Mouse (Mus musculus): ENCODE measurements around the gene Tmem213. TPM values are rescaled to one million over a fixed set of nuclear protein-coding genes. Genes with fewer than 3 reads are reported as not detected.
A peak's percentile ranks its signal among the peaks of the same experiment; 100 is the strongest.

Gene Tmem213
- polyA plus RNA-seq, 1 experiment from 2014 or later: not detected

- Histone ChIP-seq H3K27ac (ENCODE audit: low read depth, low read length) (no peak overlapping the region), H3K27me3 (replicated peaks; ENCODE audit: control insufficient read depth, insufficient read depth, low read length) (no peaks in the 10 kb centered on the region), H3K9ac (ENCODE audit: low read depth, low read length) (no peak overlapping the region), H3K36me3 (ENCODE audit: control insufficient read depth, insufficient read depth) (no peaks in the 10 kb centered on the region), H3K9me3 (ENCODE audit: control insufficient read depth) (no peaks in the 10 kb centered on the region), H3K4me2 (replicated peaks; ENCODE audit: low read depth) (no peak overlapping the region), H3K4me3 (ENCODE audit: low read depth, low read length) (no peak overlapping the region), H3K4me1 (replicated peaks; ENCODE audit: control insufficient read depth, insufficient read depth, low read length) (no peaks in the 10 kb centered on the region; the same call in 1 of the 2 replicates)
- ATAC-seq: no peak
- WGBS: 81% methylated on average over 5 of the region's 5 CpGs
- TF ChIP-seq CTCF (IDR thresholded peaks at IDR 0.05; ENCODE audit: low read depth): no peak
Observed at GRCm38 (mm10) chr6:38121843-38122242, 12.8 kb downstream of the Tmem213 start.

DNA sequence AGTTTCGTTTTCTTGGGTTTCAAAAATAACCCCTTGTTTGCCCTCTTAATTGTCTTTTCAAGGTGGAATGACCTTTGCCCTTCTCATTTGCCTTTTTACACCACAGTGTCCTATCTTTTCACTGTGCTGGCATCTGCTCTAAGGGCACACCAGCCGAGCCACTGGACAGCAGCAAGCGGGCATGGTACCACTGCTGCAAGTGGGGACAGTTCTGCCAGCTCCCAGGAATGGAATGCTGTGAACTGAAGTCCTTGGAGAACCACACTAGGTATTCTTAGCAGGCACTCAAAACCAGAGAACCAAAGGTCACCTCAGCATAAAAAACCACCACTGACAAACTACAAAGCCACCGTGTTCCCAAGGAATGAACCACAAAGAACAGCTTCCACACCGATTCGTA is 13.7 kb downstream of the Tmem213 start:
- Histone ChIP-seq H3K4me3 (ENCODE audit: low read depth, low read length) (no peak overlapping the region), H3K4me1 (replicated peaks; ENCODE audit: control insufficient read depth, insufficient read depth, low read length) (no peaks in the 10 kb centered on the region; the same call in 1 of the 2 replicates), H3K27ac (ENCODE audit: low read depth, low read length) (no peak overlapping the region), H3K27me3 (replicated peaks; ENCODE audit: control insufficient read depth, insufficient read depth, low read length) (no peaks in the 10 kb centered on the region), H3K9me3 (ENCODE audit: control insufficient read depth) (no peaks in the 10 kb centered on the region), H3K9ac (ENCODE audit: low read depth, low read length) (no peak overlapping the region), H3K36me3 (ENCODE audit: control insufficient read depth, insufficient read depth) (no peaks in the 10 kb centered on the region), H3K4me2 (replicated peaks; ENCODE audit: low read depth) (peak overlapping the region; percentile 37)
- no peak for ATAC-seq
- TF ChIP-seq CTCF (IDR thresholded peaks at IDR 0.05; ENCODE audit: low read depth): no peak
- WGBS: 47% methylated on average over 6 of the region's 6 CpGs

DNA sequence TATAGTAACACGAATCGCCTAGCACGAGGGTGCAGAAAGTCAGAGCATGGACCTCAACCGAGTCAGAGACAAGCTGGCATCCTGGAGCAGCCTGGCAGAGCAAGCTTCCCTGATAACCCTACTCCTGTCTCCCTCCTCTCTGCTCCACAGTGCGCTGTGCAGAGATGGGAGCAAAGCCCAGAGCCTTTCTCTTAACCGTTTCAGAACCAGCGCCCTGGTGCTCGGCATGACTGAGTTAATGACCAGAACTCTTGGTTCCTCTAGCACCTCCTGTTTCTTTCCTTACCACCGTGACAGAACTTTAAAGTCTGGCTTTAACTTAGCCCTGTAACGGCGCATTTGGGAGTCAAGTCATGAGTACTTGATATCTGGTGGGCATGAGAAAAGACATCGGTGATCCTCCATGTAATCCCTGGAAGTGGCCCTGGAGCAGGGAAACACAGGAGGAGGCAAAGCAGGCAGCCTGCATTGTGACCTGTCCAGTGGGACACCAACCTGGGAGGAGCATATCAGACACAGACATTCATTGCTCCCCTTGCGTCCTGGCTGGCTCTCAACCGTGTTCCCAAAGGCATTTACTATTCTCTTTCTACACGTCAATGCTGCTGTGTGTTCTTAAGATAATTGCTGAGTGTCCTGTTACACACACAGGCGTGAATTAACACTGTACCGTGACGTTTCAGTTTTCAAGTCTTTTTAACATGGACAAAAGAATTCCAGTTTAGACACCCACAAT is 14.6 kb downstream of the Tmem213 start:
- no peak overlapping the region for H3K4me2 ChIP-seq (replicated peaks; ENCODE audit: low read depth)
- TF ChIP-seq CTCF (IDR thresholded peaks at IDR 0.05; ENCODE audit: low read depth): no peak
- H3K9ac ChIP-seq (ENCODE audit: low read depth, low read length): no peak overlapping the region
- no peaks in the 10 kb centered on the region for H3K9me3 ChIP-seq (ENCODE audit: control insufficient read depth)
- no peaks in the 10 kb centered on the region; the same call in 1 of the 2 replicates for H3K36me3 ChIP-seq (ENCODE audit: control insufficient read depth, insufficient read depth)
- no peak overlapping the region for H3K4me3 ChIP-seq (ENCODE audit: low read depth, low read length)
- WGBS: 79% methylated on average over 18 of the region's 18 CpGs
- no peak for ATAC-seq
- H3K4me1 ChIP-seq (replicated peaks; ENCODE audit: control insufficient read depth, insufficient read depth, low read length): no peaks in the 10 kb centered on the region; the same call in 1 of the 2 replicates
- H3K27me3 ChIP-seq (replicated peaks; ENCODE audit: control insufficient read depth, insufficient read depth, low read length): no peaks in the 10 kb centered on the region
- H3K27ac ChIP-seq (ENCODE audit: low read depth, low read length): no peak overlapping the region

GRCm38 (mm10) chr6:38124207-38124835 is 15.3 kb downstream of the Tmem213 start, which contains the start of gene Atp6v0a4:
Gene Atp6v0a4, minus strand, starts transcription at chr6:38124586.
- no peak within 1 kb of the TSS for H3K27ac ChIP-seq (ENCODE audit: low read depth, low read length)
- H3K4me2 ChIP-seq (replicated peaks; ENCODE audit: low read depth): no peak within 1 kb of the TSS
- no peaks in the 10 kb centered on the region for H3K9me3 ChIP-seq (ENCODE audit: control insufficient read depth)
- H3K4me1 ChIP-seq (replicated peaks; ENCODE audit: control insufficient read depth, insufficient read depth, low read length): no peaks in the 10 kb centered on the region; the same call in 1 of the 2 replicates
- 77% methylated on average over 7 of the region's 7 CpGs for WGBS
- no peak within 1 kb of the TSS for H3K9ac ChIP-seq (ENCODE audit: low read depth, low read length)
- H3K4me3 ChIP-seq (ENCODE audit: low read depth, low read length): no peak within 1 kb of the TSS
- no peaks in the 10 kb centered on the region for H3K27me3 ChIP-seq (replicated peaks; ENCODE audit: control insufficient read depth, insufficient read depth, low read length)
- no peak for TF ChIP-seq CTCF (IDR thresholded peaks at IDR 0.05; ENCODE audit: low read depth)
- H3K36me3 ChIP-seq (ENCODE audit: control insufficient read depth, insufficient read depth): no peaks in the 10 kb centered on the region; the same call in 1 of the 2 replicates
- ATAC-seq: no peak

- TF ChIP-seq CTCF (IDR thresholded peaks at IDR 0.05; ENCODE audit: low read depth): no peak
- H3K9ac ChIP-seq (ENCODE audit: low read depth, low read length): no peak overlapping the region
- H3K4me2 ChIP-seq (replicated peaks; ENCODE audit: low read depth): no peak overlapping the region
- 96% methylated on average over 5 of the region's 5 CpGs for WGBS
- no peaks in the 10 kb centered on the region; the same call in 1 of the 2 replicates for H3K4me1 ChIP-seq (replicated peaks; ENCODE audit: control insufficient read depth, insufficient read depth, low read length)
- no peak for ATAC-seq
- no peaks in the 10 kb centered on the region for H3K27me3 ChIP-seq (replicated peaks; ENCODE audit: control insufficient read depth, insufficient read depth, low read length)
- H3K9me3 ChIP-seq (ENCODE audit: control insufficient read depth): no peaks in the 10 kb centered on the region
- H3K4me3 ChIP-seq (ENCODE audit: low read depth, low read length): no peak overlapping the region
- no peak overlapping the region for H3K27ac ChIP-seq (ENCODE audit: low read depth, low read length)
- H3K36me3 ChIP-seq (ENCODE audit: control insufficient read depth, insufficient read depth): no peaks in the 10 kb centered on the region; the same call in 1 of the 2 replicates
Observed at GRCm38 (mm10) chr6:38124882-38125281, 15.8 kb downstream of the Tmem213 start.

DNA sequence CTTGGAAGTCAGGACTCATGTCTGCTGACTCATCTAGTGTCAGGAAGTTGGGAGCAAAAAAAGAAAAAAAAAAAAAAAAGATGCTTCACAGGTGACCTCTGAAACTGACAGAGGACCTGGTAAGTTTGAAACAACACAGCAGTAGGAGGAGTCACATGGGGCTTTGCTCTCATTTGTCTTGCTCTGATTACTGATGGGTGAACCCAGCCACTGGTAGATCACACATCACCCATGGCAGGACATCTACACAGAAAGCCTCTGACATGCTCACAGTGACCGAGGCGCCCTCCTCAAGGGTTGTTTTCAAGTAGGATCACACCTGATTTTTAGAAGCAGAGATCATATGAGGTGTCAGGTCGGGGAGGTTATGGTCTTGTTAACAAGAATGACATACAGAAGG is 16.4 kb downstream of the Tmem213 start:
- WGBS: 92% methylated on average over 3 of the region's 3 CpGs
- Histone ChIP-seq H3K36me3 (ENCODE audit: control insufficient read depth, insufficient read depth) (no peaks in the 10 kb centered on the region; the same call in 1 of the 2 replicates), H3K9me3 (ENCODE audit: control insufficient read depth) (no peaks in the 10 kb centered on the region), H3K4me1 (replicated peaks; ENCODE audit: control insufficient read depth, insufficient read depth, low read length) (no peaks in the 10 kb centered on the region; the same call in 1 of the 2 replicates), H3K9ac (ENCODE audit: low read depth, low read length) (no peak overlapping the region), H3K27me3 (replicated peaks; ENCODE audit: control insufficient read depth, insufficient read depth, low read length) (no peaks in the 10 kb centered on the region), H3K27ac (ENCODE audit: low read depth, low read length) (no peak overlapping the region), H3K4me3 (ENCODE audit: low read depth, low read length) (no peak overlapping the region), H3K4me2 (replicated peaks; ENCODE audit: low read depth) (no peak overlapping the region)
- no peak for TF ChIP-seq CTCF (IDR thresholded peaks at IDR 0.05; ENCODE audit: low read depth)
- no peak for ATAC-seq

Data from intestine, postnatal 0 days (tissue).